Mouse (Mus musculus) thymus, postnatal 25 days (tissue): ENCODE data around the gene Cacna2d2.

Experiments
- DNase-seq: peaks from one replicate; pipeline ENCODE4 v3.0.0; 2022

The Cacna2d2 gene

GRCm38 (mm10) chr9:107463509-107463908, 64.1 kb downstream of the Cacna2d2 start:
- peak; percentile 67 for DNase-seq

DNA sequence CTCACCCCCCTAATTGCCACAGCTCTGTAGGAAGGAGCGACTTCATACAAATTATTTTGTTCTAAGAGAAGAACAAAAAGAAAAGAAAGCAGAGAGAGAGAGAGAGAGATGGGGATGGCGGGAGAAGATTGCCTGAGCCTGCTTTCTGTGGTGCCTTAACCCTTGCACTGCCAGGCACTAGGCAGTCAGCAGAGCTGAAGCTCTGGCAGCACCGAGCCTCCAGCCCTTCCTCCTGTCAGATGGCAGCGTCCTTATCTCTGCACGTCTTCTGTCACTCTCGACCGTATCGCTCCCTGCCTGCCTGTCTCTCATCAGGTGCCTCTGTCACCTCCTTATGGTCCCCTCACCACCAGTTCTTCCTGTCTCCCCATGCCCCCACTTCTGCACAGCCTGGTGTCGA, 64.7 kb downstream of the Cacna2d2 start:
- no peak for DNase-seq

- DNase-seq, result no peak
Measured at GRCm38 (mm10) chr9:107465657-107466056, 66.2 kb downstream of the Cacna2d2 start.

DNA sequence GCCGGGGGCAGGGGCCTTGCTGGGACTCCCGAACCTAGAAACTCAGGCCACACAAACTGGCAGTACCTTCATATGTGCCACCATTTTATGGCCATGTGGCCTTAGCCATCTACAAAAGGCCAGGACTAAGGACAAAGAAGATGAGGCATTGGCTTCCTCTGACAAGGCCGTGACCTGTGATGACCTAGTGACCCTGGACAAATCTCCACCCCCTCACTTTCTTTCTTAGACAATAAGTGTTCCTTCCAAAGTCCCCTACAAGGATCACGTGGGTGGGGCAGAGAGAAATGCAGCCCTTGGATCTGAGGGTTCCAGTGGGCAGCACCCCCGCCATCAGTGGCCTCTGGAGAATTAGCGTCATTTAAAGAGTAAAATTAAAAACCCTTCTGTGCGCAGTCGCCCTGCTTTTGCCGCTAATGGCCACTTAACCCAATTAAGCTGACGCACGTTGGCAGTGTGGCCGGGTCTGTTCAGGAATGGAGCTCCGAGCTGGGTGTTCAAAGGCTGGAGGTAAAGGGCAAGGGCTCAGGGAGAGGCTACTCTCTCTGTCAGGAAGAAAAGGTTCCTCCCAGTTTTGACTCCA, 69.9 kb downstream of the Cacna2d2 start:
- DNase-seq, result no peak

GRCm38 (mm10) chr9:107470427-107470826, 71.0 kb downstream of the Cacna2d2 start:
- DNase-seq, result no peak

DNA sequence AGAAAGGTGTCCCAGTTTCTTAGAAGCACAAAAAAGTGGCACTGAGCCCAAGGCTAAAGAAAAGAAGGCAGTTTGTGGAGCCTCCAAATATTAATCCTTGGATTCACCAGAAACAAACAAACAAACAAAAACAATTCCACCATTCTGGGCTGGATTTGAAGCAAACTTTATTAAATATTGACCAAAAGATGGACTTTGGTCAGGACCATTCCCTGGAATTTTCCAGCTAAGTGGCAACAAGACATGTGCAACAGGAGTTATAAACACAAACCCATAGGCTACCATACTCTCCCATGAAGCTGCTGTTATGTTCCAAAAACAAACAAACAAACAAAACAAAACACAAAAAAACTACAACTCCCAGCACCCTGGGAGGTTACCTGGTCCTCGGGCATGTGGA, 74.6 kb downstream of the Cacna2d2 start:
- no peak for DNase-seq

DNA sequence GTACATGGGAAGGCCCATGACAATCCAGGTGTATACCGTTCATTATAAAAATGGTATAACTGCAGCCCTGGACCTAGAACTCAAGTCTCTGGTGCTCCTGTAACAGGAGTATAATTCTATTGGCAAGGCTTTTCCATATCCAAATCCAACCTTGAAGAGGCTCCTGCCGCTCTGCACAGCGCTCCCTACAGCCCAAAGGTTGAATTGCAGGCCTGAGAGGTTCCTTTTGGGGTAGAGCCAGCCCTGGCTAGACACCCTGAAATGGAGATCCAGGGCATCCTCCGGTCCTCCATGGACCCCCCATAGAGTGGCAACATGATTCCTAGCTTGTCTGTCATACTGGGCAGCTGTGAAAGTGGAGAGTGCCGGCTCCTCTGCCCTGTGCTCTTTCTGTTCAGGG, 79.6 kb downstream of the Cacna2d2 start:
- DNase-seq, result no peak

- DNase-seq, result no peak
Measured at GRCm38 (mm10) chr9:107479593-107479992, 80.2 kb downstream of the Cacna2d2 start.

- no peak for DNase-seq
Measured at GRCm38 (mm10) chr9:107480477-107481069, 81.2 kb downstream of the Cacna2d2 start.

DNA sequence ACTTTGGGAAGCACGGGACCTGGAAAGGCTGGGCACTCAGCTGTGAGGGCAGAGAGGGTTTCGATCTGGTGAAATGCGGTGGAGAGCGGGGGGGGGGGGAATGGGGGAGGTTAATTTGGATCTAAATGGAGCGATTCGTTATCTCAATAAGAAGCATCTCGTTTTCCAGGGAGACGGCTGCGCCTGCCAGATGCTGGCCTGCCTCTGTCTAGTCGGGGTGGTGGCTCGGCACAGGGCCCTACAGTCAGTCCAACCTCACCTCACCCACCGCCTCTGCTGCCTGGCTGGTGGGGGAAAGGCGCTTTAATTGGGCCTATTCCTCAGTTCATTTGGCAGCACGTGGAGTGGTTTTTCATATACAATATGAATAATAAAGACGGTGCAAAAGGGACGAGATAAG, 81.9 kb downstream of the Cacna2d2 start:
- no peak for DNase-seq

GRCm38 (mm10) chr9:107482004-107482403, 82.6 kb downstream of the Cacna2d2 start:
- DNase-seq, result no peak

DNA sequence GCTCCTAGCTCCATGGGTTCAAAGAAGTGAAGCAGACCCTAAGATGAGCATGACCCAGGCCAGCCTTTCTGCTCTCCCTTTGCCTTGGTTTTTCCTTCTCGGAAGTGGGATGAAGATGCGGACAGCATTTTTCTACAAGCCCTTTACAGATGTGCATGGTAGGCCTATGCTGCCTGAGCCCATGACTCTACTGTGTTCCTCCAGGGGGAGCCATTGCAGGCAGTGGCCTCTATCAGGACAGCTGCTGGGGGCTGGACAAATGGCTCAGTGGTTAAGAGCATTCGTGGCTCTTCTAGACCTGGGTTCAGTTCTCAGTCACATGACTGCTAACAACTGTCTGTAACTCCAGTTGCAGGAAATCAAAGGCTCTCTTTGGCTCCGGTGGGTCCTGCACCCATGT, 83.4 kb downstream of the Cacna2d2 start:
- no peak for DNase-seq

- no peak for DNase-seq
Measured at GRCm38 (mm10) chr9:107483714-107484113, 84.3 kb downstream of the Cacna2d2 start.

- DNase-seq, result no peak
Measured at GRCm38 (mm10) chr9:107484302-107484701, 84.9 kb downstream of the Cacna2d2 start.

- DNase-seq, result no peak
Measured at GRCm38 (mm10) chr9:107484766-107485165, 85.4 kb downstream of the Cacna2d2 start.

DNA sequence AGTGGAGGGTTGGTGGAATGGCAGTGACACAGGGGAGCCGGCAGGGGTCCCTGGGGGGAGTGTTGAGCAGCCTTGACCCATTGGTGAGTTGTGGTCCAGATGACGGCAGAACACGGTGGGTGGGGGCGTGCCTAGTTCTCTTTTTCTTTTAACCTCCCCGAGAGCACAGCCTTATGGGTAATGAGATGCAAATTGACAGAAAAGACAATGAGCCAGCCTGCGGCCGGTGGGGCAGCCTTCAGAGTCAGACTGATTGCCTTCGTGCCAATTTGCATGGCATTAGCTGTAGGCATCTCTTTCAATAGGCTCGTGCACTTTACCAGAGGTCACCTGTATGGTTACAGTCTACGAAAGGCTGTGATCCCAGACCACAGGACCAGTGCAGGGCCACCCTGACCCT, 86.7 kb downstream of the Cacna2d2 start:
- DNase-seq, result no peak

DNA sequence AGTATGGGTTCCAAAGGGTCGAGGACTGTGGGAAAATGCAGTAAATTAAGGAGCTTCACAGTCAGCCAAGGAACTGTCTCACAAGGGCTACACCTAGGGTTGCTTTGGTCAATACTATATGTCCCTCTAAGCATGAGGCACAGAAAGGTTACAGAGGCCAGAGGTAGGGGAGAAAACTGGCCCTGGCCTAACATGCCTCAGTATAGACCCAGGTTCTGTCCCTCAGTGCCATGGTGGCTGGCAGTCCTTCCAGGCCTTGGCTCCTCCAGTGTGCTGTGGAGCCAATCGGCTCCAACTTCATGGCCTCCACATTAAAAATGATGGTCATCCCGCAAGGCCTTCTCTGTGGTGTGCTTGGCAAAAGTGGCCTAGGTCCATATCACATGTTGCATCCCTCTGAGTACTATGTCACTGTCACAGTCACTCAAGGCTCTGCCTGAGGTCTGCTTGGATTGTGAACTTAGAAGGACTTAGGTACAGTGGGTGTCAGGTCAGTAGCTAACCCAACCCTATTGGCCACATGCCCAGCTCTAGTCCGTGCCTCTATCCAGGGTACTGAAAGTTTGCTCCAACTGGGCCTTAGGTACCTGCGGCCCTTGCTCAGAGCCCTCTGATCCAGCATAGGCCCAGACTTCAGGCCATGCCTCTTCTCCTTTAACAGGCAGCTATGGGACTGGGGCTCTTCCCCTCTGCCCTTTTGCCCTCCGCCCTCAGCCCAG, 87.3 kb downstream of the Cacna2d2 start:
- DNase-seq, result no peak

DNA sequence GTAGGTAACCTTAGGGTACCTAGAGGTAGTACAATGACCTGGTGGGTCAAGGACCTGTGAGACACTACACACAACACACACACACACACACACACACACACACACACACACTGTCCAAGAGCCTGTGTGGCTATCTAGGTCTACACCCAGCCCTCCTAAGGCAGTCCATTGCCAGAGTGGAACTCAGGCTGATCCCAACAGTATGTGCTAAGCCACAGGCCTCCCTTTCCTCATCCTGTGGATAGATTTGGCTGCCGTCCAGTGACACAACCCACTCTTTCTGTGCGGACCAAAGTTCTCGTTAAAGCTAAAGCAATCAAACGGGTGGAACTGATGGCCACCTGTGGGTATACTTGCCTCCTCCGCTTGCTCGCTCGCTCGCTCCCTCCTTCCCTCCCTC, 90.7 kb downstream of the Cacna2d2 start:
- DNase-seq, result no peak

- DNase-seq, result no peak
Measured at GRCm38 (mm10) chr9:107490625-107491024, 91.2 kb downstream of the Cacna2d2 start.

GRCm38 (mm10) chr9:107493511-107493910, 94.1 kb downstream of the Cacna2d2 start:
- DNase-seq, result no peak

GRCm38 (mm10) chr9:107494238-107494637, 94.8 kb downstream of the Cacna2d2 start:
- DNase-seq, result no peak

DNA sequence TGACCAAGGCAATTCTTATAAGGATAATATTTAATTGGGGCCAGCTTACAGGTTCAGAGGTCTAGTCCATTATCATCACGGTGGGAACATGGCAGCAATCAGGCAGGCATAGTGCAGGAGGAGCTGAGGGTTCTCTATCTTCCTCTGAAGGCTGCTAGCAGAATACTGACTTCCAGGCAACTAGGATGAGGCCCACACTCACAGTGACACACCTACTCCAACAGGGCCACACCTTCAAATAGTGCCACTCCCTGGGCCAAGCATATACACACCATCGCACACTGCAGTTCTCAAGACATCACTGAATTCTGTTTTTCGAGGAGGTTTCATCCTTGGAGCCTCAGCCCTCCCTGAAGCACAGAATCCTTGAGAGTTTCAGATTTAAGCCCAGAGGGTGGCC, 96.9 kb downstream of the Cacna2d2 start:
- no peak for DNase-seq

- DNase-seq, result no peak
Measured at GRCm38 (mm10) chr9:107500708-107501286, 101.4 kb downstream of the Cacna2d2 start.
